Mouse (Mus musculus) heart, embryonic 15.5 days (tissue): Measurements from ENCODE around the gene Hspb6. TPM values are rescaled to one million over a fixed set of nuclear protein-coding genes. Genes with fewer than 3 reads are reported as not detected.

Experiments
- ATAC-seq: fragments of 200-750 bp; cut with Nextera tagmentation; replicated peaks from 2 replicates; pipeline ENCODE4 v1.8.0; 2017; ENCODE audit warnings: low read depth, moderate TSS enrichment; ENCODE audit not compliant: insufficient number of reproducible peaks, insufficient read depth, low FRiP score
- H3K27ac ChIP-seq: fragments of 300-500 bp; sonication (generic); 2 replicates; pipeline ENCODE4 v1.5.1; 2015; ENCODE audit warnings: mild to moderate bottlenecking, inconsistent platforms
- H3K27me3 ChIP-seq: fragments of 300-500 bp; sonication (generic); 2 replicates; pipeline ENCODE4 v1.6.1; 2015; ENCODE audit warnings: inconsistent platforms
- H3K36me3 ChIP-seq: fragments of 300-500 bp; sonication (generic); 2 replicates; pipeline ENCODE4 v1.6.1; 2015; ENCODE audit warnings: mild to moderate bottlenecking, inconsistent platforms
- H3K4me1 ChIP-seq: fragments of 300-500 bp; sonication (generic); replicated peaks from 2 replicates; pipeline ENCODE4 v1.6.1; 2015; ENCODE audit warnings: inconsistent platforms
- H3K4me2 ChIP-seq: fragments of 300-500 bp; sonication (generic); 2 replicates; pipeline ENCODE4 v1.6.1; 2015; ENCODE audit warnings: inconsistent platforms, mild to moderate bottlenecking, moderate library complexity
- H3K4me3 ChIP-seq: fragments of 300-500 bp; sonication (generic); 2 replicates; pipeline ENCODE4 v1.5.1; 2015; ENCODE audit warnings: mild to moderate bottlenecking, inconsistent platforms
- H3K9ac ChIP-seq: fragments of 300-500 bp; sonication (generic); 2 replicates; pipeline ENCODE4 v1.6.1; 2015; ENCODE audit warnings: mild to moderate bottlenecking, inconsistent platforms
- H3K9me3 ChIP-seq: fragments of 300-500 bp; sonication (generic); replicated peaks from 2 replicates; pipeline ENCODE4 v1.6.1; 2016; ENCODE audit warnings: inconsistent platforms
- WGBS: fragments of 180-500 bp; shearing (Covaris S2); methylation state at CpG from one replicate; pipeline ENCODE4 v1.1.7; 2015; ENCODE audit warnings: mixed read lengths; 5-methylcytosine and 5-hydroxymethylcytosine counted together
- polyA plus RNA-seq: library from polyadenylated mRNA; unstranded; fragments of >200 nt; fragmentation: Nextera tagmentation; extraction: Ambion mirVana; gene quantifications from 2 replicates; pipeline ENCODE4 v1.2.1, GENCODE M21; 2015

The Hspb6 gene
- polyA plus RNA-seq, 1 experiment from 2014 or later, result 176 TPM

- ATAC-seq, result peak; percentile 95
- Histone ChIP-seq H3K36me3 (peaks cover 19% of the 10 kb centered on the region), H3K9me3 (no peaks in the 10 kb centered on the region), H3K4me2 (peak within 1 kb of the TSS; percentile 87), H3K9ac (peak within 1 kb of the TSS; percentile 99), H3K27ac (peak within 1 kb of the TSS; percentile 95), H3K4me1 (peaks cover 22% of the 10 kb centered on the region), H3K27me3 (no peaks in the 10 kb centered on the region), H3K4me3 (peak within 1 kb of the TSS; percentile 99)
- WGBS, result under 1% methylated on average over 54 of the region's 68 CpGs
Observed at GRCm38 (mm10) chr7:30588676-30589434, 36.9 kb downstream of the Hspb6 start, which contains the start of gene Kmt2b. Gene Kmt2b (minus strand): TSS chr7:30588726.

- H3K4me1 ChIP-seq, result peaks cover 22% of the 10 kb centered on the region
- peak; percentile 62 for ATAC-seq
- H3K36me3 ChIP-seq, result peaks cover 11% of the 10 kb centered on the region
- H3K4me3 ChIP-seq, result peak overlapping the region; percentile 99
- H3K9ac ChIP-seq, result peak overlapping the region; percentile 99
- no peaks in the 10 kb centered on the region for H3K9me3 ChIP-seq
- 27% methylated on average over 40 of the region's 40 CpGs for WGBS
- H3K27ac ChIP-seq, result peak overlapping the region; percentile 95
- 0 out of 2 replicates have a peak, but pooled peaks cover 2% of the 10 kb centered on the region for H3K27me3 ChIP-seq
- peak overlapping the region; percentile 87 for H3K4me2 ChIP-seq
Observed at GRCm38 (mm10) chr7:30589435-30590301, 37.7 kb downstream of the Hspb6 start.

- ATAC-seq, result no peak
- WGBS, result 77% methylated on average over 9 of the region's 9 CpGs
- 0 out of 2 replicates have a peak, but pooled peaks cover 2% of the 10 kb centered on the region for H3K27me3 ChIP-seq
- H3K4me1 ChIP-seq, result peaks cover 22% of the 10 kb centered on the region
- no peak overlapping the region for H3K4me3 ChIP-seq
- no peaks in the 10 kb centered on the region for H3K9me3 ChIP-seq
- H3K4me2 ChIP-seq, result no peak overlapping the region
- no peak overlapping the region for H3K27ac ChIP-seq
- peaks cover 3% of the 10 kb centered on the region; the same call in 1 of the 2 replicates for H3K36me3 ChIP-seq
- no peak overlapping the region for H3K9ac ChIP-seq
Observed at GRCm38 (mm10) chr7:30590927-30591604, 39.1 kb downstream of the Hspb6 start.

- peaks cover 19% of the 10 kb centered on the region for H3K4me1 ChIP-seq
- H3K9me3 ChIP-seq, result no peaks in the 10 kb centered on the region
- ATAC-seq, result no peak
- no peaks in the 10 kb centered on the region for H3K36me3 ChIP-seq
- no peak overlapping the region for H3K4me3 ChIP-seq
- H3K27ac ChIP-seq, result no peak overlapping the region
- no peak overlapping the region for H3K9ac ChIP-seq
- WGBS, result 50% methylated on average over 4 of the region's 4 CpGs
- 0 out of 2 replicates have a peak, but pooled peaks cover 2% of the 10 kb centered on the region for H3K27me3 ChIP-seq
- no peak overlapping the region for H3K4me2 ChIP-seq
Observed at GRCm38 (mm10) chr7:30591605-30591951, 39.6 kb downstream of the Hspb6 start.

DNA sequence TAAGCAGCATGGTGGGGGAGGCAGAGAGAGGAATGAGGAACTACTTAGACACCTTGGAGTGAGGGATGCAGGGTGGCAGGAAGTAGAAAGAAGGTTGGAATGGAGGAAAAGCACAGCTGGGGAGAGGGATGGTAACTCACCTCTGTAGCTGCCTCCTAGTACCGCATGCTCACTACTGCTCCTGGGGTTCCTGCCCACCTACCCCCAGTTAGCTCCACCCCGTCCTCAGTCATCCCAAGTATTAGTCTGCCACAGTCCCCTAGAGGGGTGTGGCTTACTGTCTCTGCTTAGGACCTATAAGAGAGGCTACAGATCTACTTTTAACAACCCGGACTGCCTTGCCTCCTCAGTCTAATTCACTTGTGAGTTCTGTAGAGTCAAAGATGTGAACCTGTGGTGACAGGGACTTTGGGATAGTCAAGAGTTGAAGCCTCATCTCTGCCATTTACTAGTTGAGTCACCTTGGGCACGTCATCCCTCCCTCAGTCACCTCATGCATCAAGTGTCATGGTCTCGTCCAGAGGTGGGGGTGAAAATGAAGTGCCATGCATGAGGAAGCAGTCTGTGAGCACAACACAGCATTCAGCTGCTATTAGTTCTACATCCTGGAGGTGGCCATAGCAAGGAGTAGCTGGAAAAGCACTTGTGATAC is 40.9 kb downstream of the Hspb6 start:
- H3K27me3 ChIP-seq, result 0 out of 2 replicates have a peak, but pooled peaks cover 2% of the 10 kb centered on the region
- H3K27ac ChIP-seq, result no peak overlapping the region
- WGBS, result 42% methylated on average over 5 of the region's 5 CpGs
- no peak for ATAC-seq
- H3K9me3 ChIP-seq, result no peaks in the 10 kb centered on the region
- H3K4me3 ChIP-seq, result no peak overlapping the region
- H3K36me3 ChIP-seq, result no peaks in the 10 kb centered on the region
- H3K9ac ChIP-seq, result no peak overlapping the region
- peaks cover 6% of the 10 kb centered on the region for H3K4me1 ChIP-seq
- H3K4me2 ChIP-seq, result no peak overlapping the region

- no peak overlapping the region for H3K9ac ChIP-seq
- 0 out of 2 replicates have a peak, but pooled peaks cover 2% of the 10 kb centered on the region for H3K27me3 ChIP-seq
- ATAC-seq, result no peak
- H3K36me3 ChIP-seq, result no peaks in the 10 kb centered on the region
- no peaks in the 10 kb centered on the region for H3K9me3 ChIP-seq
- no peak overlapping the region for H3K4me2 ChIP-seq
- H3K4me1 ChIP-seq, result peaks cover 6% of the 10 kb centered on the region
- WGBS, result 64% methylated on average over 10 of the region's 10 CpGs
- H3K27ac ChIP-seq, result no peak overlapping the region
- no peak overlapping the region for H3K4me3 ChIP-seq
Observed at GRCm38 (mm10) chr7:30593579-30594509, 41.9 kb downstream of the Hspb6 start.

- H3K36me3 ChIP-seq, result no peaks in the 10 kb centered on the region
- H3K27me3 ChIP-seq, result 0 out of 2 replicates have a peak, but pooled peaks cover 2% of the 10 kb centered on the region
- H3K4me3 ChIP-seq, result no peak overlapping the region
- peaks cover 7% of the 10 kb centered on the region for H3K4me1 ChIP-seq
- ATAC-seq, result no peak
- 63% methylated on average over 4 of the region's 4 CpGs for WGBS
- H3K9me3 ChIP-seq, result no peaks in the 10 kb centered on the region
- no peak overlapping the region for H3K27ac ChIP-seq
- no peak overlapping the region for H3K4me2 ChIP-seq
- H3K9ac ChIP-seq, result no peak overlapping the region
Observed at GRCm38 (mm10) chr7:30594510-30595024, 42.6 kb downstream of the Hspb6 start.

GRCm38 (mm10) chr7:30596093-30596492 is 44.1 kb downstream of the Hspb6 start:
- H3K9me3 ChIP-seq, result no peaks in the 10 kb centered on the region
- WGBS, result 73% methylated on average over 5 of the region's 5 CpGs
- no peak for ATAC-seq

DNA sequence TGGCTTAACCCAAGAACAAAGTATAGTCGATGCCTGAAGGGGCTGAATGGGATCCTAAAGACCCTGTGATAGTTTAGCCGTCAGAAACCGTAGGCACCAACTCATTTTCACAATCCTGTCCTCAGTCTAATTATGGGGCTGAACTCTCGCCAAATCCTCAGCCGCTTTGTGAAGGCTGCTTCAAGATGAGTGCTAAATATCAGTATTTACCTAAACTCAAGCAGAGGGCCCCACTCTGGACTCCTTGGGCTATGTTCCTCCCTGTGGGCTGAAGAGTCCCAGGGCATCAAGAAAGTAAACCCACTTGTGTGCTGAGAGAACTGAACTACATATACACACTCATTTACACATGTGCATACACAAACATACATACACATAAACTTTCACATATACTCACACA is 44.8 kb downstream of the Hspb6 start:
- H3K36me3 ChIP-seq, result no peaks in the 10 kb centered on the region
- H3K9ac ChIP-seq, result no peak overlapping the region
- 0 out of 2 replicates have a peak, but pooled peaks cover 2% of the 10 kb centered on the region for H3K27me3 ChIP-seq
- H3K9me3 ChIP-seq, result no peaks in the 10 kb centered on the region
- H3K4me1 ChIP-seq, result peaks cover 10% of the 10 kb centered on the region
- no peak overlapping the region for H3K27ac ChIP-seq
- H3K4me2 ChIP-seq, result no peak overlapping the region
- ATAC-seq, result no peak
- no peak overlapping the region for H3K4me3 ChIP-seq
- WGBS, result 62% methylated on average over 5 of the region's 5 CpGs

More at GRCm38 (mm10) chr7:30596093-30596492, 44.1 kb downstream of the Hspb6 start:
- no peak overlapping the region for H3K27ac ChIP-seq
- no peaks in the 10 kb centered on the region for H3K36me3 ChIP-seq
- no peak overlapping the region for H3K4me2 ChIP-seq
- 0 out of 2 replicates have a peak, but pooled peaks cover 2% of the 10 kb centered on the region for H3K27me3 ChIP-seq
- H3K9ac ChIP-seq, result no peak overlapping the region
- no peak overlapping the region for H3K4me3 ChIP-seq
- peaks cover 10% of the 10 kb centered on the region for H3K4me1 ChIP-seq
